Mouse (Mus musculus) left cerebral cortex, adult 2 months (tissue): ENCODE data around the gene Mia2. TPM values are rescaled to one million over a fixed set of nuclear protein-coding genes. Genes with fewer than 3 reads are reported as not detected.
A peak's percentile ranks its signal among the peaks of the same experiment; 100 is the strongest.
"Not testable (repeated sequence)": the region's sequence is repeated elsewhere in the genome, so short reads cannot be mapped to it uniquely, and the experiment has no call there.

Experiments used
- DNase-seq, 2 experiments: peaks; one replicate each; pipeline ENCODE4 v3.0.0; 2021 to 2022; ENCODE audit warnings: low spot score in 2 of 2, mixed read lengths in 1 of 2; ENCODE audit errors: extremely low spot score in 1 of 2
- H3K27ac ChIP-seq: fragments of 200-600 bp; 2 replicates; pipeline ENCODE4 v1.8.1; 2022
- H3K4me3 ChIP-seq: fragments of 200-600 bp; 2 replicates; pipeline ENCODE4 v1.8.1; 2022
- CTCF ChIP-seq: fragments of 200-600 bp; IDR thresholded peaks from 2 replicates; pipeline ENCODE4 v1.8.1; 2022; ENCODE audit warnings: antibody characterized with exemption, mild to moderate bottlenecking, moderate library complexity
- intact Hi-C: fragments of 180-260 bp; cut with DNase I; formaldehyde crosslinking; loops from one replicate; pipeline ENCODE4 v1.15.1; 2025
- microRNA-seq, 2 experiments: library from miRNA; unstranded; fragments of <30 nt; microRNA quantifications; one replicate each; pipeline ENCODE4 v1.2.0; 2021
- total RNA-seq, 2 experiments: library from RNA; stranded (reverse); gene quantifications; 2 replicates each; pipeline ENCODE4 v1.2.3; 2021

The Mia2 gene
- total RNA-seq, 2 experiments from 2014 or later: 42.4 to 47.4 TPM

GRCm38 (mm10) chr12:59216676-59217266 lies 121.2 kb downstream of the Mia2 start:
- intact Hi-C loops: loop anchor here (2.0 kb wide), 1 partner anchor 206 kb away; no protein-coding TSS in a partner anchor
- H3K4me3 ChIP-seq: peak overlapping the region; percentile 87

GRCm38 (mm10) chr12:59217331-59217730 lies 121.7 kb downstream of the Mia2 start:
- no peak for DNase-seq
- no peak overlapping the region for H3K27ac ChIP-seq
- intact Hi-C loops: loop anchor here (2.0 kb wide), 1 partner anchor 207 kb away; no protein-coding TSS in a partner anchor
- TF ChIP-seq CTCF: no peak
- H3K4me3 ChIP-seq: peak overlapping the region; percentile 87

More at GRCm38 (mm10) chr12:59216676-59217266, 121.2 kb downstream of the Mia2 start:
- TF ChIP-seq CTCF: no peak
- no peak overlapping the region for H3K27ac ChIP-seq
- no peak for DNase-seq

- H3K27ac ChIP-seq: peak overlapping the region; percentile 98
- intact Hi-C loops: loop anchor here (2.0 kb wide), 2 partner anchors 88 to 152 kb away; partner anchors contain the start of gene Pnn
- H3K4me3 ChIP-seq: peak overlapping the region; percentile 87
- peak; percentile 58 to 62 for DNase-seq
- no peak for TF ChIP-seq CTCF
Measured at GRCm38 (mm10) chr12:59218640-59219321, 123.2 kb downstream of the Mia2 start.

GRCm38 (mm10) chr12:59219325-59220225 lies 124.0 kb downstream of the Mia2 start, which contains the start of gene Fbxo33:
TSS of gene Fbxo33 (minus strand) at chr12:59219725.
- intact Hi-C loops: loop anchor here (2.0 kb wide), 2 partner anchors 89 to 153 kb away; partner anchors contain the start of gene Pnn
- TF ChIP-seq CTCF: peak; percentile 55
- peak within 1 kb of the TSS; percentile 87 for H3K4me3 ChIP-seq
- H3K27ac ChIP-seq: peak within 1 kb of the TSS; percentile 98
- peak; percentile 95 to 96 for DNase-seq

- peak overlapping the region; percentile 59; the same call in 1 of the 2 replicates for H3K27ac ChIP-seq
- intact Hi-C loops: no loop called here
- no peak for DNase-seq
- no peak overlapping the region for H3K4me3 ChIP-seq
- no peak for TF ChIP-seq CTCF
Measured at GRCm38 (mm10) chr12:59228401-59228800, 132.8 kb downstream of the Mia2 start.

GRCm38 (mm10) chr12:59238434-59238833 lies 142.8 kb downstream of the Mia2 start:
- intact Hi-C loops: loop anchor here (10.0 kb wide), 1 partner anchor 376 kb away; no protein-coding TSS in a partner anchor
- no peak for TF ChIP-seq CTCF
- no peak for DNase-seq
- Histone ChIP-seq H3K4me3 (peak overlapping the region; percentile 11; the same call in 1 of the 2 replicates), H3K27ac (no peak overlapping the region)

- DNase-seq, H3K27ac ChIP-seq, intact Hi-C loops, H3K4me3 ChIP-seq: not testable (repeated sequence)
Measured at GRCm38 (mm10) chr12:59241031-59241430, 145.4 kb downstream of the Mia2 start.

Small RNAs within 50 kb of the gene (microRNA-seq; reads per million reads assigned to microRNA genes)
- 0 reads per million in 2 experiments for gene Gm27284

Other genes starting within 250 kb of the Mia2 start
- gene Sec23a, start 83.8 kb upstream of the Mia2 start, total RNA-seq: 100 to 1,000 TPM in 1 of 2 experiments, 10 to 100 TPM in 1; 98.9 to 103 TPM
- 1 to 10 TPM; 7.0 to 7.3 TPM for gene Gemin2, start 82.4 kb upstream of the Mia2 start, total RNA-seq
- 100 to 1,000 TPM; 107 to 121 TPM for gene Trappc6b, start 34.3 kb upstream of the Mia2 start, total RNA-seq
- gene Pnn, start 28.9 kb upstream of the Mia2 start, total RNA-seq: 10 to 100 TPM; 62.6 to 65.5 TPM
- 10 to 100 TPM; 64.8 to 71.4 TPM for gene Fbxo33, start 123.9 kb downstream of the Mia2 start, total RNA-seq